Comparison of ENCODE assay signal across 20 mouse cellular contexts in the genomic region with DNA sequence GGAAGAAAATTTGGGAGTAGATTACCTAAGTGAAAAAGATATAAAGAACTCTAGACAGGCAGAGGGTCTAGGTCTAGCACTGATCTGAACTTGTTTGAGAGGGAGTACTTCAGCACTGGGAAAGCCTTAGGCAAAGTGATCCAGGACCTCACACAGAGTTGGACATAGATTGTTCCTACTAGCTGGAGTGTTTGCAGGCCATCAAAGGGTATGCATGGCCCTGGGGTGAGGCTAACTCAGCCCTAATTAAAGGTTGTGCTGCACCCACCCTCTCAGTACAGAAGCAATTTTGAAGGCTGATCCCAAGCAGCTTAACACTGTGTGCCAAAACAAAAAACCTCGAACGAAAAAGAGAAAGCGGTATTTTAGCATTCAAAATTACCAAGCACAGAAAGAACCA. TPM values are rescaled to one million over a fixed set of nuclear protein-coding genes. Genes with fewer than 3 reads are reported as not detected.
DNase-seq lines count a peak whose midpoint lies in the region; ATAC-seq lines count a peak whose summit lies in the region.
"Had no signal": no experiment of that assay in that cellular context is flagged by ENCODE, and none has a peak within 500 bp of the region (broad histone marks: within the 10 kb centered on the region; RNA-seq: fewer than 3 reads in every experiment).

No protein-coding gene starts in this region.

- H3K27me3 ChIP-seq in liver, embryonic 13.5 days: no peaks in the 10 kb centered on the region
- no peaks in the 10 kb centered on the region for H3K27me3 ChIP-seq in liver, embryonic 12.5 days (replicated peaks)
- H3K27me3 ChIP-seq: forebrain, embryonic 13.5 days; heart, embryonic 12.5 days; hindbrain, embryonic 15.5 days; Patski had no signal

- ATAC-seq in liver, embryonic 13.5 days (ENCODE audit: low read depth): no peak
- no peak for ATAC-seq in liver, embryonic 12.5 days
- peak; percentile 8; the same call in 1 of the 2 replicates for ATAC-seq in erythroblast, adult 5-6 weeks (replicated peaks; ENCODE audit: low FRiP score, poor library complexity, severe bottlenecking)
- ATAC-seq: forebrain, embryonic 13.5 days; forebrain, postnatal 0 days; intestine, embryonic 16.5 days; Patski had no signal

- peaks cover 40% of the 10 kb centered on the region for H3K4me1 ChIP-seq in liver, embryonic 13.5 days (replicated peaks)
- peaks cover 44% of the 10 kb centered on the region for H3K4me1 ChIP-seq in liver, embryonic 12.5 days
- H3K4me1 ChIP-seq: heart, embryonic 12.5 days; hindbrain, embryonic 15.5 days had no signal

- H3K9me3 ChIP-seq in liver, embryonic 13.5 days (replicated peaks): no peaks in the 10 kb centered on the region
- H3K9me3 ChIP-seq in liver, embryonic 12.5 days (replicated peaks): no peaks in the 10 kb centered on the region
- H3K9me3 ChIP-seq: forebrain, embryonic 13.5 days; heart, embryonic 12.5 days; hindbrain, embryonic 15.5 days had no signal

- H3K27ac ChIP-seq in liver, embryonic 13.5 days: peak overlapping the region; percentile 21; the same call in 1 of the 2 replicates
- no peak overlapping the region for H3K27ac ChIP-seq in liver, embryonic 12.5 days
- H3K27ac ChIP-seq: forebrain, embryonic 13.5 days; heart, adult 2 months; hindbrain, embryonic 15.5 days had no signal

- H3K4me2 ChIP-seq in liver, embryonic 13.5 days: no peak overlapping the region
- H3K4me2 ChIP-seq in liver, embryonic 12.5 days: no peak overlapping the region
- H3K4me2 ChIP-seq: forebrain, embryonic 13.5 days; heart, embryonic 12.5 days; hindbrain, embryonic 15.5 days had no signal

- WGBS in liver, embryonic 13.5 days (ENCODE audit: insufficient replicate concordance): 90% methylated on average over 3 of the region's 3 CpGs
- 93% methylated on average over 3 of the region's 3 CpGs for WGBS in liver, embryonic 12.5 days (ENCODE audit: insufficient replicate concordance)

- no peak overlapping the region for H3K9ac ChIP-seq in liver, embryonic 13.5 days
- no peak overlapping the region for H3K9ac ChIP-seq in liver, embryonic 12.5 days
- H3K9ac ChIP-seq: forebrain, embryonic 13.5 days; forebrain, postnatal 0 days; heart, embryonic 12.5 days; hindbrain, embryonic 15.5 days had no signal

- DNase-seq in liver, embryonic 13.5 days: no peak
- DNase-seq in R1 (ENCODE audit: low read depth, low spot score): peak; percentile 43
- DNase-seq in frontal cortex, postnatal 10 days (ENCODE audit: low spot score in 2 of 2): no peak
- DNase-seq in embryo, embryonic 11 days: no peak
- DNase-seq in heart, adult 8-10 months (ENCODE audit: low spot score): no peak
- DNase-seq: adrenal gland, postnatal 10 days; cerebellum, adult 11-12 months; cerebellum, adult 9-10 months; cerebellum, postnatal 25 days; forebrain, postnatal 0 days; heart, adult 2 months; heart, postnatal 36 days; kidney, adult 2 months had no signal

- peaks cover 4% of the 10 kb centered on the region for H3K36me3 ChIP-seq in liver, embryonic 13.5 days
- H3K36me3 ChIP-seq in liver, embryonic 12.5 days: peaks cover 13% of the 10 kb centered on the region
- H3K36me3 ChIP-seq: hindbrain, embryonic 15.5 days had no signal

- H3K4me3 ChIP-seq in liver, embryonic 13.5 days (replicated peaks): no peak overlapping the region
- H3K4me3 ChIP-seq in liver, embryonic 12.5 days: no peak overlapping the region
- H3K4me3 ChIP-seq: forebrain, embryonic 13.5 days; heart, adult 2 months; heart, embryonic 12.5 days; hindbrain, embryonic 15.5 days had no signal

RNA-seq across cellular contexts. Expression of a gene that starts 24.7 kb away (rescaled TPM):
- 22.9 and 29.4 TPM in 2 replicates for polyA plus RNA-seq in liver, embryonic 13.5 days (2015; fragmentation: Nextera tagmentation; extraction: Ambion mirVana)
- 29.8 and 31.2 TPM in 2 replicates for polyA plus RNA-seq in liver, embryonic 12.5 days (2016; fragmentation: Nextera tagmentation; extraction: Ambion mirVana)
- total RNA-seq in erythroblast, adult 5-6 weeks (2015; ENCODE audit: low replicate concordance): 39.8 and 49.3 TPM in 2 replicates
- 27.2 and 30.7 TPM in 2 replicates for total RNA-seq in erythroblast, adult 5-6 weeks (2017; ENCODE audit: low replicate concordance)
- 10 to 100 TPM; 14.7 to 18.3 (median 17.0) TPM for total RNA-seq in heart, adult 8-10 months (2022)

RNA-seq across cellular contexts. Expression of a gene that starts 36.4 kb away (rescaled TPM):
- 42.0 and 47.9 TPM in 2 replicates for polyA plus RNA-seq in liver, embryonic 13.5 days (2015; fragmentation: Nextera tagmentation; extraction: Ambion mirVana)
- polyA plus RNA-seq in liver, embryonic 12.5 days (2016; fragmentation: Nextera tagmentation; extraction: Ambion mirVana): 44.8 and 49.1 TPM in 2 replicates
- 22.1 and 25.5 TPM in 2 replicates for total RNA-seq in erythroblast, adult 5-6 weeks (2015; ENCODE audit: low replicate concordance)
- total RNA-seq in erythroblast, adult 5-6 weeks (2017; ENCODE audit: low replicate concordance): 8.9 and 13.4 TPM in 2 replicates
- 10 to 100 TPM; 11.7 to 14.2 (median 12.8) TPM for total RNA-seq in heart, adult 8-10 months (2022)

RNA-seq across cellular contexts. Expression of a gene that starts 58.1 kb away (rescaled TPM):
- 0.31 and 1.0 TPM in 2 replicates for polyA plus RNA-seq in liver, embryonic 13.5 days (2015; fragmentation: Nextera tagmentation; extraction: Ambion mirVana)
- 0.87 and 0.92 TPM in 2 replicates for polyA plus RNA-seq in liver, embryonic 12.5 days (2016; fragmentation: Nextera tagmentation; extraction: Ambion mirVana)
- total RNA-seq in erythroblast, adult 5-6 weeks (2015; ENCODE audit: low replicate concordance): not detected in 2 replicates
- total RNA-seq in erythroblast, adult 5-6 weeks (2017; ENCODE audit: low replicate concordance): not detected in 2 replicates
- total RNA-seq in heart, adult 8-10 months (2022): 1 to 10 TPM in 2 of 4 experiments, under 1 TPM in 2; 0.47 to 1.7 (median 1.0) TPM
